Mouse (Mus musculus): ENCODE measurements around the gene Ap1b1. TPM values are rescaled to one million over a fixed set of nuclear protein-coding genes. Genes with fewer than 3 reads are reported as not detected.

Ap1b1 gene
- total and polyA plus RNA-seq, 3 experiments: 38.6 to 57.8 (median 44.2) TPM

DNA sequence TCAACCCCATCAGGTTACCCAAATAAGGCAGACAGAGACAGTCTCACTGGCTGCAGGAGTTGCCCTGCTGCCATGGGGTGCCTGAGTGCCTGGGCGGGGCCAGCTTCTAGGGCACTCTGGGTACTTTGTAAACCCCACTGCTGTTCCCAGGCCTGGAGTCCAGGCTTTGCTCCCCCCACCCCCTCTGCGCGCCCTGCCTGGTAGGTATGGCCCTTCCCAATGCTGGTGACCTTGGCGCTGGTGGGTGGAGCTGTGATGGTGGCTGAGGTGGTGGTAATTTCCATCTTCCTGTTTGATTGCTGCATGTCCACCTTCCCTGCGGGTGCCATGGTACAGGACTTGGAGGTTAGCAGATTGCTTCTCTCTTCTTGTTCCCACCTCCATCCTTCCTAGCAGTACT, 54.0 kb downstream of the Ap1b1 start:
- peaks cover 4 to 7% of the 10 kb centered on the region in 2 experiments; a peak in 3 of 4 replicates for H3K4me1 ChIP-seq (ENCODE audit: control insufficient read depth in 1 of 2, insufficient read depth in 2 of 2)
- no peaks in the 10 kb centered on the region for H3K9me3 ChIP-seq (replicated peaks; ENCODE audit: low read length)
- H3K36me3 ChIP-seq (replicated peaks in 1 of 2; ENCODE audit: control insufficient read depth in 1 of 2, insufficient read depth in 1 of 2, low read length in 1 of 2): peaks cover 59 to 78% of the 10 kb centered on the region in 2 experiments
- DNase-seq (ENCODE audit: extremely low read depth): no peak
- no peak for TF ChIP-seq NELFE (IDR thresholded peaks at IDR 0.05; ENCODE audit: low read depth, low read length)
- TF ChIP-seq MAZ (IDR thresholded peaks at IDR 0.05; ENCODE audit: low read depth, low read length): no peak
- TF ChIP-seq MAFK (IDR thresholded peaks at IDR 0.05; ENCODE audit: insufficient replicate concordance, low read length): no peak
- TF ChIP-seq ZC3H11A (IDR thresholded peaks at IDR 0.05; ENCODE audit: low read depth, low read length): no peak
- no peak for TF ChIP-seq RCOR1 (conservative IDR thresholded peaks at IDR 0.05; ENCODE audit: low read depth, low read length)
- TF ChIP-seq MXI1 (IDR thresholded peaks at IDR 0.05; ENCODE audit: low read depth, low read length): no peak
- no peak for TF ChIP-seq USF2 (conservative IDR thresholded peaks at IDR 0.05; ENCODE audit: low read depth, low read length)
- no peak for TF ChIP-seq JUN (IDR thresholded peaks at IDR 0.05; ENCODE audit: insufficient read depth, low read depth, low read length)
- no peak for TF ChIP-seq UBTF (IDR thresholded peaks at IDR 0.05; ENCODE audit: low read depth, low read length)
- TF ChIP-seq TCF12 (IDR thresholded peaks at IDR 0.05; ENCODE audit: low read depth, low read length): no peak
- TF ChIP-seq POLR2AphosphoS2 (IDR thresholded peaks at IDR 0.05; ENCODE audit: low read depth, low read length): no peak
- TF ChIP-seq RAD21 (IDR thresholded peaks at IDR 0.05; ENCODE audit: low read depth, low read length): no peak
- TF ChIP-seq ELF1 (IDR thresholded peaks at IDR 0.05; ENCODE audit: low read depth, low read length): no peak
- no peak for TF ChIP-seq PAX5 (IDR thresholded peaks at IDR 0.05; ENCODE audit: low read length)
- no peak; the same call in 1 of the 2 replicates for TF ChIP-seq POLR2A (IDR thresholded peaks at IDR 0.05; ENCODE audit: low read depth, low read length)
- no peak overlapping the region for H3K4me3 ChIP-seq (replicated peaks in 1 of 3; ENCODE audit: low read depth in 2 of 3, low read length in 2 of 3, poor library complexity in 1 of 3)
- dilution Hi-C loops (cut with MboI; ENCODE audit: extremely low pct_ligation_motif_present, extremely low pct_unique_long_range_greater_than_20kb, low sequenced_read_pairs): no loop called here
- H3K27me3 ChIP-seq (replicated peaks): no peaks in the 10 kb centered on the region
- in situ Hi-C loops (cut with MboI; ENCODE audit: low pct_ligation_motif_present, low pct_unique_long_range_greater_than_20kb, low sequenced_read_pairs): no loop called here
- no peaks in the 10 kb centered on the region for H3K79me2 ChIP-seq (replicated peaks; ENCODE audit: control insufficient read depth, extremely low read depth, insufficient read depth, poor library complexity, severe bottlenecking)
- H3K9ac ChIP-seq (ENCODE audit: insufficient read depth, low read depth): no peak overlapping the region
- no peak overlapping the region for H3K27ac ChIP-seq (ENCODE audit: insufficient read depth, low read depth)
- H3K4me2 ChIP-seq (ENCODE audit: insufficient read depth, low read depth, poor library complexity, severe bottlenecking): no peak overlapping the region

DNA sequence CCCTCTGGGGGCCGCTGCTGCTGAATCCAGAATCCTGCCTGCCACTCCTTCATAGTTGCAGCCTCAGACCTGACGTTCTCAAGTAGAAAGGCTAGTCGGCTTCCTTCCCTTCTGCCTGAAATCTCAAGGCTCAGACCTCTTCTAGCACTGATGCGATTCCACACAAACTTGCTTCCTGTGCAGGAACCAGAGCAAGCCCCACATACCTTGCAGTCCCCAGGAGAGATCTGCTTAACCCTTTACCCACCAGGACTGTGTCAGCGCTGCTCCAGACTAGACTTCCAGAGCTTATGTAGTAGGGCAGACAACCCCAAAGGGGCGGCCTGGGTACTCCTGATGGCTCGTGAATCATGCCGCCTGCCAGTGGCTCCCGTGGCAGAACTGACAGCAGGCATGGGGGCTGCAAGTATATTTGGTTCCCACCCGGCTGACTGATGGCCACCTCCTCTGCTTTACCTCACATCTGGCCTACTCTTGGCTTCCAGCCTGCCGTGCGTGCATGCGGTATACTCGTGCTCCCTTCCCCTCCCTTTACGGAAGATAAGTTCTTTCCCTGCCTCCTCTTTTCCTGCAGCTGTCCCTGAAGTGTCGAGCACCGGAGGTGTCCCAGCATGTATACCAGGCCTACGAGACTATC, 54.6 kb downstream of the Ap1b1 start:
- no peak overlapping the region for H3K27ac ChIP-seq (ENCODE audit: insufficient read depth, low read depth)
- in situ Hi-C loops (cut with MboI; ENCODE audit: low pct_ligation_motif_present, low pct_unique_long_range_greater_than_20kb, low sequenced_read_pairs): no loop called here
- no peak for DNase-seq (ENCODE audit: extremely low read depth)
- H3K4me1 ChIP-seq (ENCODE audit: control insufficient read depth in 1 of 2, insufficient read depth in 2 of 2): peaks cover 4 to 7% of the 10 kb centered on the region in 2 experiments; a peak in 3 of 4 replicates
- no peak overlapping the region for H3K4me2 ChIP-seq (ENCODE audit: insufficient read depth, low read depth, poor library complexity, severe bottlenecking)
- H3K9ac ChIP-seq (ENCODE audit: insufficient read depth, low read depth): no peak overlapping the region
- no peaks in the 10 kb centered on the region for H3K9me3 ChIP-seq (replicated peaks; ENCODE audit: low read length)
- peaks cover 53 to 71% of the 10 kb centered on the region in 2 experiments for H3K36me3 ChIP-seq (replicated peaks in 1 of 2; ENCODE audit: control insufficient read depth in 1 of 2, insufficient read depth in 1 of 2, low read length in 1 of 2)
- dilution Hi-C loops (cut with MboI; ENCODE audit: extremely low pct_ligation_motif_present, extremely low pct_unique_long_range_greater_than_20kb, low sequenced_read_pairs): no loop called here
- H3K4me3 ChIP-seq (replicated peaks in 1 of 3; ENCODE audit: low read depth in 2 of 3, low read length in 2 of 3, poor library complexity in 1 of 3): no peak overlapping the region
- no peaks in the 10 kb centered on the region for H3K27me3 ChIP-seq (replicated peaks)
- TF ChIP-seq ZMIZ1 (IDR thresholded peaks at IDR 0.05; ENCODE audit: low read depth, low read length): no peak
- TF ChIP-seq USF1 (IDR thresholded peaks at IDR 0.05; ENCODE audit: low read depth, low read length): no peak
- no peak for TF ChIP-seq MEF2A (IDR thresholded peaks at IDR 0.05; ENCODE audit: borderline replicate concordance, low read depth, low read length)
- TF ChIP-seq UBTF (IDR thresholded peaks at IDR 0.05; ENCODE audit: low read depth, low read length): no peak
- no peak for TF ChIP-seq E2F4 (IDR thresholded peaks at IDR 0.05; ENCODE audit: insufficient replicate concordance, low read depth, low read length)
- H3K79me2 ChIP-seq (replicated peaks; ENCODE audit: control insufficient read depth, extremely low read depth, insufficient read depth, poor library complexity, severe bottlenecking): no peaks in the 10 kb centered on the region

Data from CH12.LX (cell line).